Comparison of ENCODE assay signal across 8 mouse cellular contexts in genomic region chr9:94696539-94697079, GRCm38 (mm10). TPM values are rescaled to one million over a fixed set of nuclear protein-coding genes. Genes with fewer than 3 reads are reported as not detected.
DNase-seq lines count a peak whose midpoint lies in the region; ATAC-seq and TF ChIP-seq lines count a peak whose summit lies in the region.

No protein-coding gene starts in this region.

- no peak overlapping the region for H3K9ac ChIP-seq in neural tube, embryonic 13.5 days
- H3K9ac ChIP-seq in neural tube, embryonic 15.5 days (replicated peaks) = no peak overlapping the region
- H3K9ac ChIP-seq in liver, postnatal 0 days (replicated peaks) = no peak overlapping the region

- TF ChIP-seq CTCF in liver, postnatal 0 days (IDR thresholded peaks at IDR 0.05; ENCODE audit: low read depth) = no peak

- 80% methylated on average over 9 of the region's 9 CpGs for WGBS in neural tube, embryonic 13.5 days
- 82% methylated on average over 9 of the region's 9 CpGs for WGBS in neural tube, embryonic 15.5 days
- WGBS in liver, postnatal 0 days (ENCODE audit: insufficient replicate concordance) = 31% methylated on average over 9 of the region's 9 CpGs

- H3K4me3 ChIP-seq in neural tube, embryonic 13.5 days = no peak overlapping the region
- H3K4me3 ChIP-seq in neural tube, embryonic 15.5 days (replicated peaks) = no peak overlapping the region
- H3K4me3 ChIP-seq in liver, postnatal 0 days (ENCODE audit: low read depth, low read length) = no peak overlapping the region

- peaks cover 18% of the 10 kb centered on the region for H3K4me1 ChIP-seq in neural tube, embryonic 13.5 days (replicated peaks)
- peaks cover 14% of the 10 kb centered on the region for H3K4me1 ChIP-seq in neural tube, embryonic 15.5 days
- peaks cover 14% of the 10 kb centered on the region for H3K4me1 ChIP-seq in liver, postnatal 0 days (ENCODE audit: insufficient read depth)

- H3K27ac ChIP-seq in neural tube, embryonic 13.5 days (replicated peaks) = 0 out of 2 replicates have a peak overlapping the region, but pooled peaks have one; percentile 14
- H3K27ac ChIP-seq in neural tube, embryonic 15.5 days (replicated peaks) = no peak overlapping the region
- H3K27ac ChIP-seq in liver, postnatal 0 days (ENCODE audit: low read depth) = 0 out of 2 replicates have a peak overlapping the region, but pooled peaks have one; percentile 7

- H3K4me2 ChIP-seq in neural tube, embryonic 13.5 days = no peak overlapping the region
- no peak overlapping the region for H3K4me2 ChIP-seq in neural tube, embryonic 15.5 days
- H3K4me2 ChIP-seq in liver, postnatal 0 days (ENCODE audit: low read depth, low read length) = peak overlapping the region; percentile 20; the same call in 1 of the 2 replicates

- peak; percentile 51 for DNase-seq in liver, postnatal 0 days
- DNase-seq in thymus, postnatal 14 days = peak; percentile 50
- DNase-seq in MN1 (ENCODE audit: low spot score) = no peak
- no peak for DNase-seq in cerebellum, postnatal 10 days
- DNase-seq in embryo, embryonic 9.5 days (ENCODE audit: extremely low spot score) = no peak

- ATAC-seq in neural tube, embryonic 13.5 days (ENCODE audit: low read depth) = no peak
- no peak for ATAC-seq in neural tube, embryonic 15.5 days (ENCODE audit: low FRiP score)
- peak; percentile 79 for ATAC-seq in erythroblast, adult 5-6 weeks (replicated peaks; ENCODE audit: low FRiP score, poor library complexity, severe bottlenecking)
- peak; percentile 59 for ATAC-seq in liver, postnatal 0 days

- no peaks in the 10 kb centered on the region for H3K9me3 ChIP-seq in neural tube, embryonic 13.5 days
- no peaks in the 10 kb centered on the region for H3K9me3 ChIP-seq in neural tube, embryonic 15.5 days (replicated peaks)
- no peaks in the 10 kb centered on the region for H3K9me3 ChIP-seq in liver, postnatal 0 days (ENCODE audit: low read length)

- no peak for TF ChIP-seq EP300 in liver, postnatal 0 days (IDR thresholded peaks at IDR 0.05; ENCODE audit: low read depth)

- no peaks in the 10 kb centered on the region for H3K36me3 ChIP-seq in neural tube, embryonic 13.5 days
- no peaks in the 10 kb centered on the region for H3K36me3 ChIP-seq in neural tube, embryonic 15.5 days
- H3K36me3 ChIP-seq in liver, postnatal 0 days (replicated peaks; ENCODE audit: insufficient read depth, low read length) = no peaks in the 10 kb centered on the region

- no peaks in the 10 kb centered on the region for H3K27me3 ChIP-seq in neural tube, embryonic 13.5 days
- H3K27me3 ChIP-seq in neural tube, embryonic 15.5 days (replicated peaks) = no peaks in the 10 kb centered on the region
- no peaks in the 10 kb centered on the region for H3K27me3 ChIP-seq in liver, postnatal 0 days (ENCODE audit: insufficient read depth, low read length)

RNA-seq across cellular contexts. Expression of gene Slc9a9, which starts 26.9 kb away (rescaled TPM):
- polyA plus RNA-seq in neural tube, embryonic 13.5 days (2015; fragmentation: Nextera tagmentation; extraction: Ambion mirVana) = 13.2 and 13.9 TPM in 2 replicates
- polyA plus RNA-seq in neural tube, embryonic 15.5 days (2015; fragmentation: Nextera tagmentation; extraction: Ambion mirVana) = 9.2 and 10.5 TPM in 2 replicates
- 1.9 and 2.5 TPM in 2 replicates for total RNA-seq in erythroblast, adult 5-6 weeks (2015; ENCODE audit: low replicate concordance)
- total RNA-seq in erythroblast, adult 5-6 weeks (2017; ENCODE audit: low replicate concordance) = 4.3 and 4.6 TPM in 2 replicates
- 2.3 TPM in 2 replicates for polyA plus RNA-seq in liver, postnatal 0 days (2015; fragmentation: Nextera tagmentation; extraction: Ambion mirVana)

Comparison
In these comparisons a context has a peak if more than half of its experiments do, and no peak if none do; other contexts are left out.
1. ATAC-seq: peak in erythroblast, adult 5-6 weeks (single experiment) and liver, postnatal 0 days (single experiment); none in neural tube, embryonic 13.5 days (single experiment) and neural tube, embryonic 15.5 days (single experiment).
2. DNase-seq: peak in liver, postnatal 0 days (single experiment) and thymus, postnatal 14 days (single experiment); none in MN1 (single experiment), cerebellum, postnatal 10 days (0 of 2) and embryo, embryonic 9.5 days (single experiment).